Mouse (Mus musculus): ENCODE data around the gene Aldh3a1. TPM values are rescaled to one million over a fixed set of nuclear protein-coding genes. Genes with fewer than 3 reads are reported as not detected.

Gene Aldh3a1
- polyA plus RNA-seq (2012; rRNA removed), result 82.0 and 99.8 TPM in 2 replicates

GRCm38 (mm10) chr11:61207487-61208246, at the start of gene Aldh3a1:
TSS of gene Aldh3a1 (plus strand) at chr11:61207537.

GRCm38 (mm10) chr11:61174821-61175658, 32.3 kb upstream of the Aldh3a1 start, which contains the start of gene Usp22:
TSS of gene Usp22 (minus strand) at chr11:61175055.

GRCm38 (mm10) chr11:61266551-61267533, 59.5 kb downstream of the Aldh3a1 start, which contains the start of gene Aldh3a2:
TSS of gene Aldh3a2 (minus strand) at chr11:61267464.

Other genes with a start within 250 kb of the Aldh3a1 start
- gene Kcnj12, start 185.0 kb upstream of the Aldh3a1 start, polyA plus RNA-seq (2012; rRNA removed), result 1.6 and 2.2 TPM in 2 replicates
- gene Tnfrsf13b, start 80.8 kb upstream of the Aldh3a1 start, polyA plus RNA-seq (2012; rRNA removed), result 0.80 and 1.8 TPM in 2 replicates
- gene Usp22, start 32.5 kb upstream of the Aldh3a1 start, polyA plus RNA-seq (2012; rRNA removed), result 15.8 and 17.3 TPM in 2 replicates
- gene Aldh3a2, start 59.9 kb downstream of the Aldh3a1 start, polyA plus RNA-seq (2012; rRNA removed), result 97.6 and 98.3 TPM in 2 replicates
- 0.18 and 0.24 TPM in 2 replicates for gene Slc47a2, start 135.3 kb downstream of the Aldh3a1 start, polyA plus RNA-seq (2012; rRNA removed)
- 0.27 and 0.42 TPM in 2 replicates for gene Slc47a1, start 170.8 kb downstream of the Aldh3a1 start, polyA plus RNA-seq (2012; rRNA removed)
- gene Rnf112, start 246.6 kb downstream of the Aldh3a1 start, polyA plus RNA-seq (2012; rRNA removed), result 0.37 and 0.41 TPM in 2 replicates

All from stomach, adult 2 months (tissue).